Mouse (Mus musculus) frontal cortex, postnatal 10 days (tissue): Measurements from ENCODE around the gene Prrx2.
"Not testable (repeated sequence)": the region's sequence is repeated elsewhere in the genome, so short reads cannot be mapped to it uniquely, and the experiment has no call there.

Experiments used
- DNase-seq, 2 experiments: peaks; one replicate each; pipeline ENCODE4 v3.0.0; 2022; ENCODE audit warnings: low spot score in 2 of 2, mixed read lengths in 1 of 2

Gene Prrx2

GRCm38 (mm10) chr2:30912291-30912773 is 77.6 kb downstream of the Prrx2 start:
- DNase-seq, result no peak

- no peak for DNase-seq
Measured at GRCm38 (mm10) chr2:30913022-30913421, 78.2 kb downstream of the Prrx2 start.

- DNase-seq, result no peak
Measured at GRCm38 (mm10) chr2:30914836-30915235, 80.1 kb downstream of the Prrx2 start.

GRCm38 (mm10) chr2:30915376-30915775 is 80.6 kb downstream of the Prrx2 start:
- no peak for DNase-seq

- not testable (repeated sequence) for DNase-seq
Measured at GRCm38 (mm10) chr2:30915933-30916332, 81.2 kb downstream of the Prrx2 start.

- no peak for DNase-seq
Measured at GRCm38 (mm10) chr2:30917649-30918048, 82.9 kb downstream of the Prrx2 start.

- no peak for DNase-seq
Measured at GRCm38 (mm10) chr2:30918126-30918525, 83.4 kb downstream of the Prrx2 start.

GRCm38 (mm10) chr2:30918780-30919329 is 84.1 kb downstream of the Prrx2 start:
- DNase-seq, result no peak

GRCm38 (mm10) chr2:30920216-30920615 is 85.4 kb downstream of the Prrx2 start:
- no peak for DNase-seq

GRCm38 (mm10) chr2:30923099-30923498 is 88.3 kb downstream of the Prrx2 start:
- no peak for DNase-seq

- no peak for DNase-seq
Measured at GRCm38 (mm10) chr2:30925181-30925580, 90.4 kb downstream of the Prrx2 start.

GRCm38 (mm10) chr2:30926381-30926780 is 91.6 kb downstream of the Prrx2 start:
- no peak for DNase-seq

- DNase-seq, result no peak
Measured at GRCm38 (mm10) chr2:30927151-30927781, 92.5 kb downstream of the Prrx2 start.

GRCm38 (mm10) chr2:30927844-30928628 is 93.3 kb downstream of the Prrx2 start:
- DNase-seq, result peak in 1 of 2 experiments; percentile 74

GRCm38 (mm10) chr2:30928893-30929482 is 94.2 kb downstream of the Prrx2 start:
- DNase-seq, result no peak

- DNase-seq, result peak; percentile 54 to 68
Measured at GRCm38 (mm10) chr2:30929483-30930045, 94.8 kb downstream of the Prrx2 start, which contains the start of gene Ptges. TSS of gene Ptges (minus strand) at chr2:30929863.

GRCm38 (mm10) chr2:30930846-30931245 is 96.1 kb downstream of the Prrx2 start:
- DNase-seq, result not testable (repeated sequence)
